Mouse (Mus musculus) cerebellum, postnatal 10 days (tissue): Measurements from ENCODE around the gene Polr3g.

Experiments
- DNase-seq, 2 experiments: peaks; one replicate each; pipeline ENCODE4 v3.0.0; 2021; ENCODE audit warnings: mixed read lengths in 2 of 2

Polr3g gene

DNA sequence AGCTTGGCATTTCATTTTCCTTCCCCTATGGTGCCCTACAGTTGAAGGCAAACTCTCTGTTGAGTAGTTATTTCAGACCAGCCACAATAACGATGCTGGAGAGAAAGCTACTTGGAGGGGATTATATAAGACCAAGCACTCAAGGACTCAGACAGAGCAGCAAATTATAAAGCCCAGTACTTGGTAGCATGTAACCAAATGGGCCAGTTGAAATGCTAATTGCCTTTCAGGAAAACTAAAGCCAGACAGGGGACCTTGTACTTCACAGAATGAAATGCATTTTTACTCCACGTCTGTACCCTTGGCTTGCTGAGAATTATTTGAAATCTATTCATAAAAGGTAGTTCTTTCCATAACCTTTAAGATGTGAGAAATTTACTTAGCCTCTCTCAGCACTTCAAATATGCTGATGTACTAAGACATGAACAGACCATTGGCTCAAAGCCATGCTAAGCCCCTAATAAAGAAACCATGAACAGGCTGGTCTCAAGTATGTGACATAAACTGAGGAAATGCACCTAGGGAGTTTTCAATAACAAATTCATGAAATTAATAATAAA, 82.1 kb downstream of the Polr3g start:
- no peak for DNase-seq

DNA sequence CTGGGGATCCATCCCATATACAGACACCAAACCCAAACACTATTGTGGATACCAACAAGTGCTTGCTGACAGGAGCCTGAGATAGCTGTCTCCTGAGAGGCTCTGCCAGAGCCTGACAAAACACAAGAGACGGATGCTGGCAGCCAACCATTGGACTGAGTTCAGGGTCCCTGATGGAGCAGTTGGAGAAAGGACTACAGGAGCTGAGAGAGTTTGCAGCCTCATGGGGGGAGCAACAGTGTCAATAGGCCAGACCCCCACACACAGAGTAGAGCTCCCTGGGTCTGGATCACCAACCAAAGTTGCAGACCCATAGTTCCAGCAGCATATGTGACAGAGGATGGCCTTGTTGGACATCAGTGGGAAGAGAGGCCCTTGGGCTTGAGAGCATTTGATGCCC, 83.0 kb downstream of the Polr3g start:
- DNase-seq, result peak in 1 of 2 experiments; percentile 14
